Mouse (Mus musculus): ENCODE measurements around the gene Gm49387. TPM values are rescaled to one million over a fixed set of nuclear protein-coding genes. Genes with fewer than 3 reads are reported as not detected.

Gm49387 gene
- total RNA-seq (2014; fragmentation: Nextera tagmentation), result not detected in 2 replicates
- not detected in 2 replicates for total RNA-seq (2017)
- polyA plus RNA-seq (2012), result not detected in 2 replicates

- Histone ChIP-seq H3K27me3 (ENCODE audit: insufficient read depth, low read length) (no peaks in the 10 kb centered on the region), H3K4me3 (ENCODE audit: low read depth, low read length) (peak within 1 kb of the TSS; percentile 84), H3K36me3 (replicated peaks) (peaks cover 7% of the 10 kb centered on the region), H3K9me3 (replicated peaks) (no peaks in the 10 kb centered on the region), H3K4me1 (ENCODE audit: insufficient read depth, low read depth, low read length) (peaks cover 28% of the 10 kb centered on the region)
- TF ChIP-seq GATA2 (IDR thresholded peaks at IDR 0.05; ENCODE audit: borderline replicate concordance, low read depth, low read length) (no peak), GATA1 (IDR thresholded peaks at IDR 0.05; ENCODE audit: borderline replicate concordance, low read length) (no peak), CTCF (IDR thresholded peaks at IDR 0.05; ENCODE audit: low read depth, low read length) (no peak), POLR2AphosphoS5 (IDR thresholded peaks at IDR 0.05; ENCODE audit: insufficient replicate concordance, low read depth, low read length) (no peak), TAL1 (conservative IDR thresholded peaks at IDR 0.05; ENCODE audit: low read depth, low read length) (no peak)
- no peak for DNase-seq (ENCODE audit: low spot score)
- ATAC-seq (ENCODE audit: extremely low read depth, insufficient number of reproducible peaks, low FRiP score, poor library complexity, severe bottlenecking), result peak; percentile 6; the same call in 1 of the 2 replicates
Measured at GRCm38 (mm10) chr14:31640346-31640889, at the start of gene Gm49387. Gene Gm49387, minus strand, starts transcription at chr14:31640878.

DNA sequence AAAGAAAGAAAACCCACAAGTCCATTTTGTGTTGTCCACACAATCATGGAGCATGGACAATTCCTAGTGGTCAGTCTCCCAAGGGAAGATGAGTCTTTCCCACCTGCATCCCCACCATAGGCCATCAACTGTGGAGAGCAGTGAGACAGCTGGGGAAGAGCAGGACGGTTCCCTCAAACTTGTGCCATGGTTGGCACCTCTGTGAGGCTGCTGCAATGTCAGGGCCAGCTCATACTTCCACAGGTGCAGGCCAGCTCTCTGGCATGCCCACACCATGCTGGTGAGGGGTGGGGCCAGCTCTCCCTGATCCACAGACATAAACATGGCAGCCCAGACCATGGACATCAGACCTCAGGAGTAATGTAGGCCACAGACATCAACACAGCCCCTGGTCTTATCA lies 45.6 kb upstream of the Gm49387 start:
- H3K27me3 ChIP-seq (ENCODE audit: insufficient read depth, low read length), result no peaks in the 10 kb centered on the region
- H3K9me3 ChIP-seq (replicated peaks), result no peaks in the 10 kb centered on the region
- 0 out of 2 replicates have a peak overlapping the region, but pooled peaks have one; percentile 21 for H3K4me3 ChIP-seq (ENCODE audit: low read depth, low read length)
- no peaks in the 10 kb centered on the region for H3K36me3 ChIP-seq (replicated peaks)
- TF ChIP-seq TAL1 (conservative IDR thresholded peaks at IDR 0.05; ENCODE audit: low read depth, low read length) (no peak), GATA2 (IDR thresholded peaks at IDR 0.05; ENCODE audit: borderline replicate concordance, low read depth, low read length) (no peak), GATA1 (IDR thresholded peaks at IDR 0.05; ENCODE audit: borderline replicate concordance, low read length) (no peak), POLR2AphosphoS5 (IDR thresholded peaks at IDR 0.05; ENCODE audit: insufficient replicate concordance, low read depth, low read length) (no peak), CTCF (IDR thresholded peaks at IDR 0.05; ENCODE audit: low read depth, low read length) (no peak)
- H3K4me1 ChIP-seq (ENCODE audit: insufficient read depth, low read depth, low read length), result peaks cover 38% of the 10 kb centered on the region
- ATAC-seq (ENCODE audit: extremely low read depth, insufficient number of reproducible peaks, low FRiP score, poor library complexity, severe bottlenecking) (no peak), DNase-seq (ENCODE audit: low spot score) (no peak)

DNA sequence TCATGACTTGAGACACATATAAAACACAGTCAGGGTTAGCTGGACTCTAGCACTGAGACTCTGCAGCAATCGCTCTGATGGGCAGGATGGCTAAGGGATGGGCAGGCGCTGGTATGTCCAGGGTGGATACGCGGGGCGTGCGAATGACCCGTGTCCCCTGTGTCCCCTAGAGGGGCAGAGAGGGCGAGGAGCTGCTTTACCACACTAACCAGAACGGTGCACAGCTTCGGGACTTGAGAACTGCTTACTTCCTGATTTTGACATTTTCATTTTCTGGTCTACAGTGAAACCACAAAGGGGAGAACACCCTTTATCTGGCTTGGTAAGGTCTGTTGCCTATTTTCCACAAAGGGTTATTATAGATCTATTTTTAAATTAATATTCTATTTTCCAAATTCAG lies 45.0 kb upstream of the Gm49387 start:
- TF ChIP-seq TAL1 (conservative IDR thresholded peaks at IDR 0.05; ENCODE audit: low read depth, low read length), result no peak
- TF ChIP-seq GATA2 (IDR thresholded peaks at IDR 0.05; ENCODE audit: borderline replicate concordance, low read depth, low read length), result no peak
- H3K36me3 ChIP-seq (replicated peaks), result no peaks in the 10 kb centered on the region
- H3K4me1 ChIP-seq (ENCODE audit: insufficient read depth, low read depth, low read length), result peaks cover 37% of the 10 kb centered on the region
- ATAC-seq (ENCODE audit: extremely low read depth, insufficient number of reproducible peaks, low FRiP score, poor library complexity, severe bottlenecking) (peak; percentile 35), DNase-seq (ENCODE audit: low spot score) (peak; percentile 31)
- peak overlapping the region; percentile 67 for H3K4me3 ChIP-seq (ENCODE audit: low read depth, low read length)
- no peaks in the 10 kb centered on the region for H3K27me3 ChIP-seq (ENCODE audit: insufficient read depth, low read length)
- H3K9me3 ChIP-seq (replicated peaks), result no peaks in the 10 kb centered on the region

DNA sequence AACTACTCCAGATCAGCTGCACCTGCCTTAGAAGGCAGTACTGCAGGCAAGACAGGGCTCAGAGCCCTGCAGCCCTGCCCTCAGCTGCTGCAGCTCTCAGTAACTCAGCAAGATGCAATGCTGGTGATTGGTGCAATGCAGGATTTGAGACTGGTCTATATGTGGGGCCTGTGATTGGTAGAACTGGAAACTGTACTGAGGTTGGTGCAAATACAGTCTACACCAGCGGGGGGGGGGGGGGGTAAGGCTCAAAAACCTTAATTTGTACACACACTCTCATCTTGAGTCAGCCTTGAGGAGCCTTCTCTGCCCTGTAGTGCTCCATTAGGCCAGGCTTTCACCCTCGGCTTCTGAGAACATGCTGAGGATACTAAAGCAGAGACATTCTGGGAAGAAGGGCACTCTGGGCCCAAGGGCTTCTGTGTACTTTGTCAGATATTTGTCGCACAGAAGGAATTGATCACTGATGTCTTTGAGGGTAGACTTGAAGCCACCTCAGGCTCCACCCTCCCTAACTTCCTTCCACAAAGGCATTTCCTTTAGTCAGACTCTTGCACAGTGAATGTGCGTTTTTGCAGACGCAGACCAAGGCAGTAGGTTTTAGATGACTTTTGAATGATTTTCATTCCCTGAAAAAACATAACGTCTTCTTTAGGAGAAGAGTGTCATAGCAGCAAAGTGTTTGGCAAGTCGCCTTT lies 43.8 kb upstream of the Gm49387 start:
- TF ChIP-seq TAL1 (conservative IDR thresholded peaks at IDR 0.05; ENCODE audit: low read depth, low read length), result no peak
- no peak for TF ChIP-seq GATA2 (IDR thresholded peaks at IDR 0.05; ENCODE audit: borderline replicate concordance, low read depth, low read length)
- TF ChIP-seq POLR2AphosphoS5 (IDR thresholded peaks at IDR 0.05; ENCODE audit: insufficient replicate concordance, low read depth, low read length), result no peak
- no peak for TF ChIP-seq CTCF (IDR thresholded peaks at IDR 0.05; ENCODE audit: low read depth, low read length)
- TF ChIP-seq GATA1 (IDR thresholded peaks at IDR 0.05; ENCODE audit: borderline replicate concordance, low read length), result no peak
- peak; percentile 35 for DNase-seq (ENCODE audit: low spot score)

GRCm38 (mm10) chr14:31683610-31684009 lies 42.9 kb upstream of the Gm49387 start:
- Histone ChIP-seq H3K4me1 (ENCODE audit: insufficient read depth, low read depth, low read length) (peaks cover 35% of the 10 kb centered on the region), H3K36me3 (replicated peaks) (no peaks in the 10 kb centered on the region), H3K27me3 (ENCODE audit: insufficient read depth, low read length) (no peaks in the 10 kb centered on the region), H3K9me3 (replicated peaks) (no peaks in the 10 kb centered on the region), H3K4me3 (ENCODE audit: low read depth, low read length) (no peak overlapping the region)
- no peak for ATAC-seq (ENCODE audit: extremely low read depth, insufficient number of reproducible peaks, low FRiP score, poor library complexity, severe bottlenecking)
- TF ChIP-seq TAL1 (conservative IDR thresholded peaks at IDR 0.05; ENCODE audit: low read depth, low read length) (no peak), GATA2 (IDR thresholded peaks at IDR 0.05; ENCODE audit: borderline replicate concordance, low read depth, low read length) (no peak), CTCF (IDR thresholded peaks at IDR 0.05; ENCODE audit: low read depth, low read length) (no peak), GATA1 (IDR thresholded peaks at IDR 0.05; ENCODE audit: borderline replicate concordance, low read length) (no peak), POLR2AphosphoS5 (IDR thresholded peaks at IDR 0.05; ENCODE audit: insufficient replicate concordance, low read depth, low read length) (no peak)
- no peak for DNase-seq (ENCODE audit: low spot score)

More for the DNA sequence above, 43.8 kb upstream of the Gm49387 start:
- Histone ChIP-seq H3K9me3 (replicated peaks) (no peaks in the 10 kb centered on the region), H3K4me1 (ENCODE audit: insufficient read depth, low read depth, low read length) (peaks cover 35% of the 10 kb centered on the region), H3K36me3 (replicated peaks) (no peaks in the 10 kb centered on the region), H3K4me3 (ENCODE audit: low read depth, low read length) (no peak overlapping the region), H3K27me3 (ENCODE audit: insufficient read depth, low read length) (no peaks in the 10 kb centered on the region)
- ATAC-seq (ENCODE audit: extremely low read depth, insufficient number of reproducible peaks, low FRiP score, poor library complexity, severe bottlenecking), result peak; percentile 48; the same call in 1 of the 2 replicates

- DNase-seq (ENCODE audit: low spot score), result no peak
- Histone ChIP-seq H3K27me3 (ENCODE audit: insufficient read depth, low read length) (no peaks in the 10 kb centered on the region), H3K36me3 (replicated peaks) (no peaks in the 10 kb centered on the region), H3K9me3 (replicated peaks) (no peaks in the 10 kb centered on the region), H3K4me3 (ENCODE audit: low read depth, low read length) (no peak overlapping the region), H3K4me1 (ENCODE audit: insufficient read depth, low read depth, low read length) (peaks cover 35% of the 10 kb centered on the region)
- TF ChIP-seq TAL1 (conservative IDR thresholded peaks at IDR 0.05; ENCODE audit: low read depth, low read length) (no peak), POLR2AphosphoS5 (IDR thresholded peaks at IDR 0.05; ENCODE audit: insufficient replicate concordance, low read depth, low read length) (no peak), CTCF (IDR thresholded peaks at IDR 0.05; ENCODE audit: low read depth, low read length) (no peak), GATA1 (IDR thresholded peaks at IDR 0.05; ENCODE audit: borderline replicate concordance, low read length) (no peak)
- no peak for ATAC-seq (ENCODE audit: extremely low read depth, insufficient number of reproducible peaks, low FRiP score, poor library complexity, severe bottlenecking)
Measured at GRCm38 (mm10) chr14:31681931-31682555, 41.4 kb upstream of the Gm49387 start.

Measured in G1E (cell line).